Mouse (Mus musculus): ENCODE data around the gene Upp2. TPM values are rescaled to one million over a fixed set of nuclear protein-coding genes. Genes with fewer than 3 reads are reported as not detected.

The Upp2 gene
- total RNA-seq, 4 experiments from 2014 or later, result 1.9 to 4.7 (median 3.3) TPM

- DNase-seq (ENCODE audit: low spot score), result no peak
These were observed 187.6 kb downstream of the Upp2 start for GRCm38 (mm10) chr2:58754736-58755135.

GRCm38 (mm10) chr2:58758081-58758480 is 191.0 kb downstream of the Upp2 start:
- DNase-seq (ENCODE audit: low spot score), result no peak

DNA sequence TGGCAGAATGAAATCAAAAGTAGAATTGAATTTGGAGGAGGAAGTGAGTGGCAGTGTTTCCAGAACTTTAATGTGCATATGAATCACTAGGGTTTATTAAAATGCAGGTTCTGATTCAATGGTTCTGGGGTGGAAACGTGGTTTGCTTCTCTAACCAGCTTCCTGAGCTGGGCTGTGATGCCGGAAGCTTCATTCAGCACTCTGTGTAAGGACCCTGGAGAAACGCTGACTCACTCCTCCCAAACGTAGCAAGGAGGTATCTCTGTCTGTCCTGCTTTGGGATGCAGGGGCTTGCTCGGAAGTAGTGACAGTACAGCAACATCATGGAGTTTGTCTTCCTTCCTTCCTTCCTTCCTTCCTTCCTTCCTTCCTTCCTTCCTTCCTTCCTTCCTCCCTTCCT is 192.6 kb downstream of the Upp2 start:
- DNase-seq (ENCODE audit: low spot score), result no peak

GRCm38 (mm10) chr2:58765141-58765540 is 198.0 kb downstream of the Upp2 start:
- DNase-seq (ENCODE audit: low spot score), result no peak

- DNase-seq (ENCODE audit: low spot score), result no peak
These were observed 206.7 kb downstream of the Upp2 start for GRCm38 (mm10) chr2:58773833-58774232.

DNA sequence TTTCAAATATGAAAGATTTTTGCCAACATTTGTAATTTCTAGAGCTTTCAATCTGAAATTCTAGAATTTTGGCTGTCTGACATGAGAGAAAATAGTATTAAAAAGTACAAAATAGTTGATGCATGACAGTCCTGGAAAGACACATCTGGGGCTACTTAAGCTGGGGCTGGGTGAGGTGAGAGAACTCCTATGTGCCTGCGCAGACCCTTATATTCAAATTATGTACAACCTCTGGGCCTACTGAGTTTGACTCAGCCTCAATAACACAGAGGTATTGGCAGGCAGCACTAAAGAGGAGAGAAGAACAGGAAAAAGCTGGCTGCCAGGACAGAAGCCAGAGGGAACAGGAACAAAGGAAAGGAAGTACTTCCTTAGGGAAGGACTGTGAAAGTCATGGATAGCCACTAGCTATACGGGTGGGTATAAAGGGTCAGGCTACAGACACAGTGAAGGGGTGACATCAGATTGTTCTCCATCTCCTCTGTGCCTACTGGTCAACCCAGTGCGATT is 211.9 kb downstream of the Upp2 start:
- no peak for DNase-seq (ENCODE audit: low spot score)

DNA sequence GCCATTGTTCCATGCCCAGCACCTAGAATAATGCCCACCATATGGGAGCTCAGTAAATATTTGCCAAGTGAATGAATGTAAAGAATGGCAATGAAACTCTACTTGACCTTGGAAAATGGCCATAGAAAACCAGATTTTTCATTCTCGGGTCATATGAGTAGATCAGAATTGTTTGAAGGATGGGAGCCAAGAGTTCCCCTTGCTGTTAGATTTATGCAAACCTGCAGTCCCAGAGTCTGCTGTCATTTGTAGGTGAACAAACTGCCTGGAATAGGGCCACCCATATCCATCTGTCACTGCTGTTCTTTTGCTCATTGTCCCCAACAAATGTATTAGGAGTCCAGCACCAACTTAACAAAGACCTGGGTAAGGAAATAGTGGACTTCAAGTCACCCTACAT is 216.4 kb downstream of the Upp2 start:
- no peak for DNase-seq (ENCODE audit: low spot score)

GRCm38 (mm10) chr2:58786177-58786576 is 219.1 kb downstream of the Upp2 start:
- no peak for DNase-seq (ENCODE audit: low spot score)

- no peak for DNase-seq (ENCODE audit: low spot score)
These were observed 219.6 kb downstream of the Upp2 start for GRCm38 (mm10) chr2:58786681-58787080.

- no peak for DNase-seq (ENCODE audit: low spot score)
These were observed 220.3 kb downstream of the Upp2 start for GRCm38 (mm10) chr2:58787360-58787759.

DNA sequence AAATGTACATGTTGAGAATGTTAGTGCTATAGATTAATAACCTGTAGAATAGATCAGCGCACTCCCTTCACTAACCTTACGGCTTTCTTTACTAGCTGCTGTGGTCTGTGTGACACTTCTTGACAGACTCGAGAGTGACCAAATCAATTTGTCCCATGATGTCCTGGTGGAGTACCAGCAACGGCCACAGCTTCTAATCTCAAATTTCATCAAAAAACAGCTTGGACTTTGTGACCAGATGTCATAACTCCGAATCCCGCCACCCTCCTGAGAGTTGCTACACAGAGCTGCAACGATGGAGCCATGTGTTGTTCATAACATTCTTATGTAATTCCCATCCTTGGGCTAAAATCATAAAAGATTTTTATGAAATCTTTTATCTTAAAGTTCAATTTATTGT is 222.8 kb downstream of the Upp2 start:
- DNase-seq (ENCODE audit: low spot score), result no peak

DNA sequence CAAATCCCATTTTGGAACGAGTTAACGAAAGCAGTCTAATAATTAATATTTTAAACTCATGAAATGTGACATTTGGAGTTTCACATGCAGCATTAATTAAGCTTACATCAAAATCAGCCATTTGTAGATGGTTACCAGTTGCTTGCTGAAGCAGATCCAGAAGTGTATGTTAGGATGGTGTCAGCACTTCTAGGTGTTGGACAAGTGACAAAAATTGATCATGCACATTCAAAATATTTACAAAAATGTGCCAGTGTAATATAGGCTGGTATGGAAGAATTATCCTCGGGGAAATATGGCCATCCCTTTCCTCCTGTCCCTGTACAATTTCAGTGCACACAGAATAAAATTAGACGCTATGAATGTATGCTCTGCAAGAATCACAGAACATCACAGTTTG is 223.3 kb downstream of the Upp2 start:
- no peak for DNase-seq (ENCODE audit: low spot score)

GRCm38 (mm10) chr2:58794489-58794888 is 227.4 kb downstream of the Upp2 start:
- no peak for DNase-seq (ENCODE audit: low spot score)

- DNase-seq (ENCODE audit: low spot score), result no peak
These were observed 228.3 kb downstream of the Upp2 start for GRCm38 (mm10) chr2:58795432-58795831.

- DNase-seq (ENCODE audit: low spot score), result no peak
These were observed 230.4 kb downstream of the Upp2 start for GRCm38 (mm10) chr2:58797506-58797905.

DNA sequence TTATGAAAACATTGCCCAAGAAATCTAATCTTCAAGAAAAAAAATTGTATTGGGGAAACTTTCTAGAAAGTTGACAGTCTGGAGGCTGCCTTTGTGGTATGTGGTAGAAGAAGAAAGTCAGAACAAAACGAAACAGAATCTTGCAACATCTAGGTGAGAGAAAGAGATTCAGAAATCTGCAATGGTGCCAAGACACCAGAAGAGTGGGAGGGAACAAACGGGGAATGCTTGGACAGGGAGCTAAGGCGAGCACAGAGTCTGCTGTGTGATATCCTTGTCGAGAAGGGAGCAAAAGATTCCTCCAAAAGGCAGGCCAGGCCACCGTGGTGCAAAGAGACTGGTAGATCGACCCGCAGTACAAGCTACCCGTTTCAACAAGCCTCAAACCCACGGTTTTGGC is 232.0 kb downstream of the Upp2 start:
- no peak for DNase-seq (ENCODE audit: low spot score)

- DNase-seq (ENCODE audit: low spot score), result no peak
These were observed 232.5 kb downstream of the Upp2 start for GRCm38 (mm10) chr2:58799623-58800022.

- no peak for DNase-seq (ENCODE audit: low spot score)
These were observed 245.8 kb downstream of the Upp2 start for GRCm38 (mm10) chr2:58812941-58813340.

- no peak for DNase-seq (ENCODE audit: low spot score)
These were observed 262.0 kb downstream of the Upp2 start for GRCm38 (mm10) chr2:58828910-58829600.

GRCm38 (mm10) chr2:58829981-58830742 is 263.1 kb downstream of the Upp2 start:
- peak; percentile 4 for DNase-seq (ENCODE audit: low spot score)

GRCm38 (mm10) chr2:58832253-58832980 is 265.3 kb downstream of the Upp2 start:
- no peak for DNase-seq (ENCODE audit: low spot score)

DNA sequence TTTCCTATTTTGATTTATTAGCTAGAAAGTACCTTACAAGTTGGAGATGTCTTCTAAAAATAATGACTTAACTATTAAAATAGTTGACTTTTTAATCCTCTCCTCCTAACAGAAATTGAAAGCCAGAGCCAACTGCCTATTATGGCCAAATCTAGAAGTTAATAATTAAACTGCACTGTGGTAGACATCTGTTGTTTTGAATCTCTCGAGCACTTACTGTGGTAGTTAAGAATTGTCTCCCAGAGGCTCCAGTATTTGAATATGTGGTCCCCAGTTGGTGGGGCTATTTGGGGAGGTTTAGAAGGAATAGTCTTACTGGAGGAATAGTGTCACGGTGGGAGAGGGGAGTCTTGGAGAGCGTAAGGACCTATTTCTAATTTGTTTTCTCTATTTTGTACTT is 273.9 kb downstream of the Upp2 start:
- DNase-seq (ENCODE audit: low spot score), result no peak
